Comparison of ENCODE assay signal across 21 mouse cellular contexts in the genomic region with DNA sequence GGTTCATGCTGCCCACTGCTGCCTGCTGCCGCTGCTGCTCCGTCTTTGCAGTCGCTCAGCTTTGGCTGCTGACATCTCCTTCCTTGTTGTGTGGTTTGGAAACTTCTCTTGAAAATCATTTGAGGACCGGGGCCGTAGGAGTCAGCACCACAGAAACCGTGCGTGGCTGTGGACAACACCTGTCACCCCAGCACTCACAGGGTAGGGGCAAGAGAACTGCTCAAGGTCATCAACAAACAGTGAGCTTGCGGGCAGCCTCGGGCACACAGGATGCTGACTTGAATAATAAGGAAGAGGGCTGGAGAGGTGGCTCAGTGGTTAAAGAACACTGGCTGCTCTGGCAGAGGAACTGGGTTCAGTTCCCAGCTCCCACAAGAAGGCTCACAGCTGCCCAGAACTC. TPM values are rescaled to one million over a fixed set of nuclear protein-coding genes. Genes with fewer than 3 reads are reported as not detected.
DNase-seq lines count a peak whose midpoint lies in the region; ATAC-seq and TF ChIP-seq lines count a peak whose summit lies in the region.
"Had no signal": no experiment of that assay in that cellular context is flagged by ENCODE, and none has a peak within 500 bp of the region (broad histone marks: within the 10 kb centered on the region; RNA-seq: fewer than 3 reads in every experiment).

No protein-coding gene starts in this region.

- no peak for ATAC-seq in embryonic facial prominence, embryonic 13.5 days (ENCODE audit: insufficient number of reproducible peaks, insufficient read depth, low FRiP score, low TSS enrichment, low read depth)
- no peak for ATAC-seq in midbrain, embryonic 15.5 days (replicated peaks)
- ATAC-seq: forebrain, embryonic 16.5 days; inflammation-experienced regulatory T-cells, adult 6 months; liver, embryonic 12.5 days had no signal

- no peaks in the 10 kb centered on the region; the same call in 1 of the 2 replicates for H3K36me3 ChIP-seq in embryonic facial prominence, embryonic 13.5 days
- 0 out of 2 replicates have a peak, but pooled peaks cover 4% of the 10 kb centered on the region for H3K36me3 ChIP-seq in embryonic facial prominence, embryonic 10.5 days (replicated peaks)
- H3K36me3 ChIP-seq in midbrain, embryonic 10.5 days, result no peaks in the 10 kb centered on the region
- H3K36me3 ChIP-seq in midbrain, embryonic 15.5 days (replicated peaks), result no peaks in the 10 kb centered on the region
- H3K36me3 ChIP-seq: forebrain, embryonic 10.5 days; heart, embryonic 15.5 days; hindbrain, embryonic 13.5 days; liver, embryonic 12.5 days; midbrain, embryonic 12.5 days had no signal

- H3K4me3 ChIP-seq in embryonic facial prominence, embryonic 13.5 days, result no peak overlapping the region
- no peak overlapping the region for H3K4me3 ChIP-seq in embryonic facial prominence, embryonic 10.5 days
- no peak overlapping the region for H3K4me3 ChIP-seq in midbrain, embryonic 10.5 days
- no peak overlapping the region for H3K4me3 ChIP-seq in midbrain, embryonic 15.5 days
- H3K4me3 ChIP-seq in embryonic fibroblast, embryonic 13.5 days (ENCODE audit: insufficient read depth, low read length), result no peak overlapping the region
- H3K4me3 ChIP-seq: forebrain, embryonic 10.5 days; heart, embryonic 15.5 days; hindbrain, embryonic 13.5 days; liver, embryonic 12.5 days; midbrain, embryonic 12.5 days had no signal

- TF ChIP-seq POLR2A in embryonic fibroblast, embryonic 13.5 days (IDR thresholded peaks at IDR 0.05; ENCODE audit: low read depth, low read length), result no peak

- peak overlapping the region; percentile 44; the same call in 1 of the 2 replicates for H3K27ac ChIP-seq in embryonic facial prominence, embryonic 13.5 days
- no peak overlapping the region for H3K27ac ChIP-seq in embryonic facial prominence, embryonic 10.5 days (replicated peaks)
- 0 out of 2 replicates have a peak overlapping the region, but pooled peaks have one; percentile 1 for H3K27ac ChIP-seq in midbrain, embryonic 10.5 days (replicated peaks)
- no peak overlapping the region for H3K27ac ChIP-seq in midbrain, embryonic 15.5 days
- peak overlapping the region; percentile 86 for H3K27ac ChIP-seq in embryonic fibroblast, embryonic 13.5 days (ENCODE audit: insufficient read depth, low read length)
- H3K27ac ChIP-seq: forebrain, embryonic 10.5 days; hindbrain, embryonic 13.5 days; kidney, postnatal 0 days; liver, embryonic 12.5 days; midbrain, embryonic 12.5 days; stomach, postnatal 0 days had no signal

- no peak overlapping the region for H3K4me2 ChIP-seq in embryonic facial prominence, embryonic 13.5 days
- H3K4me2 ChIP-seq in midbrain, embryonic 15.5 days, result no peak overlapping the region
- H3K4me2 ChIP-seq: heart, embryonic 15.5 days; hindbrain, embryonic 13.5 days; liver, embryonic 12.5 days; midbrain, embryonic 12.5 days had no signal

- no peak for TF ChIP-seq CTCF in embryonic fibroblast, embryonic 13.5 days (IDR thresholded peaks at IDR 0.05; ENCODE audit: borderline replicate concordance, insufficient read depth, low read length)

- DNase-seq in embryonic facial prominence, embryonic 10.5 days (ENCODE audit: low spot score), result no peak
- DNase-seq in midbrain, embryonic 10.5 days (ENCODE audit: low spot score), result no peak
- DNase-seq in kidney, postnatal 14 days, result no peak
- DNase-seq in c-Kit-positive CD71-positive TER-119-positive erythroid progenitor cells, embryonic 14.5 days (ENCODE audit: low spot score), result no peak
- DNase-seq: cerebellum, adult 18-20 months; cerebellum, postnatal 14 days; heart, postnatal 36 days; kidney, adult 2 months; lung, adult 2 months had no signal

- no peaks in the 10 kb centered on the region for H3K27me3 ChIP-seq in embryonic facial prominence, embryonic 13.5 days
- peaks cover 8% of the 10 kb centered on the region; the same call in 1 of the 2 replicates for H3K27me3 ChIP-seq in embryonic facial prominence, embryonic 10.5 days (replicated peaks; ENCODE audit: low read depth, poor library complexity, severe bottlenecking)
- H3K27me3 ChIP-seq in midbrain, embryonic 10.5 days (ENCODE audit: low read depth, poor library complexity, severe bottlenecking), result peaks cover 10% of the 10 kb centered on the region
- H3K27me3 ChIP-seq in midbrain, embryonic 15.5 days (replicated peaks), result no peaks in the 10 kb centered on the region
- H3K27me3 ChIP-seq: heart, embryonic 15.5 days; midbrain, embryonic 12.5 days had no signal

- no peak overlapping the region for H3K9ac ChIP-seq in embryonic facial prominence, embryonic 13.5 days
- H3K9ac ChIP-seq in midbrain, embryonic 15.5 days, result no peak overlapping the region
- H3K9ac ChIP-seq: heart, embryonic 15.5 days; hindbrain, embryonic 13.5 days; liver, embryonic 12.5 days; midbrain, embryonic 12.5 days had no signal

- 81% methylated on average over 9 of the region's 9 CpGs for WGBS in embryonic facial prominence, embryonic 13.5 days
- 84% methylated on average over 9 of the region's 9 CpGs for WGBS in embryonic facial prominence, embryonic 10.5 days
- WGBS in midbrain, embryonic 10.5 days, result 86% methylated on average over 9 of the region's 9 CpGs
- WGBS in midbrain, embryonic 15.5 days, result 79% methylated on average over 9 of the region's 9 CpGs

- no peaks in the 10 kb centered on the region for H3K9me3 ChIP-seq in embryonic facial prominence, embryonic 13.5 days
- no peaks in the 10 kb centered on the region for H3K9me3 ChIP-seq in embryonic facial prominence, embryonic 10.5 days
- no peaks in the 10 kb centered on the region for H3K9me3 ChIP-seq in midbrain, embryonic 10.5 days (replicated peaks)
- no peaks in the 10 kb centered on the region for H3K9me3 ChIP-seq in midbrain, embryonic 15.5 days
- H3K9me3 ChIP-seq: forebrain, embryonic 10.5 days; heart, embryonic 15.5 days; hindbrain, embryonic 13.5 days; liver, embryonic 12.5 days; midbrain, embryonic 12.5 days had no signal

- H3K4me1 ChIP-seq in embryonic facial prominence, embryonic 13.5 days, result peaks cover 44% of the 10 kb centered on the region
- H3K4me1 ChIP-seq in embryonic facial prominence, embryonic 10.5 days, result peaks cover 21% of the 10 kb centered on the region
- peaks cover 15% of the 10 kb centered on the region for H3K4me1 ChIP-seq in midbrain, embryonic 10.5 days
- H3K4me1 ChIP-seq in midbrain, embryonic 15.5 days, result peaks cover 11% of the 10 kb centered on the region
- peaks cover 23% of the 10 kb centered on the region for H3K4me1 ChIP-seq in embryonic fibroblast, embryonic 13.5 days (ENCODE audit: control insufficient read depth, insufficient read depth, low read length)
- H3K4me1 ChIP-seq: midbrain, embryonic 12.5 days had no signal

RNA-seq across cellular contexts. Expression of gene Sept9, which starts 40.9 kb away (rescaled TPM):
- polyA plus RNA-seq in embryonic facial prominence, embryonic 13.5 days (2015; fragmentation: Nextera tagmentation; extraction: Ambion mirVana), result 186 and 202 TPM in 2 replicates
- polyA plus RNA-seq in embryonic facial prominence, embryonic 10.5 days (2016; fragmentation: Nextera tagmentation; extraction: Ambion mirVana), result 255 TPM in 2 replicates
- 186 and 195 TPM in 2 replicates for polyA plus RNA-seq in midbrain, embryonic 10.5 days (2016; fragmentation: Nextera tagmentation; extraction: Ambion mirVana)
- polyA plus RNA-seq in midbrain, embryonic 15.5 days (2015; fragmentation: Nextera tagmentation; extraction: Ambion mirVana), result 106 and 112 TPM in 2 replicates
- 198 and 206 TPM in 2 replicates for polyA plus RNA-seq in embryonic fibroblast, embryonic 13.5 days (2011; ENCODE audit: insufficient read length, low read depth, missing spikeins)

Comparison
In these comparisons a context has a peak if more than half of its experiments do, and no peak if none do; other contexts are left out.
1. H3K27ac ChIP-seq: peak in embryonic facial prominence, embryonic 13.5 days (single experiment), midbrain, embryonic 10.5 days (single experiment) and embryonic fibroblast, embryonic 13.5 days (single experiment); none in embryonic facial prominence, embryonic 10.5 days (single experiment) and midbrain, embryonic 15.5 days (single experiment).